Mouse (Mus musculus) MEL (cell line): ENCODE data around the gene Mfsd2b. TPM values are rescaled to one million over a fixed set of nuclear protein-coding genes. Genes with fewer than 3 reads are reported as not detected.
A peak's percentile ranks its signal among the peaks of the same experiment; 100 is the strongest.

Experiments
- DNase-seq: peaks from one replicate; pipeline ENCODE4 v3.0.0; 2011; ENCODE audit warnings: low read depth, low spot score
- H3K27ac ChIP-seq: 2 replicates; pipeline ENCODE4 v1.5.1; 2012; ENCODE audit warnings: low read depth, mild to moderate bottlenecking, control low read depth, low read length, moderate library complexity; ENCODE audit not compliant: control insufficient read depth
- H3K27me3 ChIP-seq, 2 experiments: fragments of 150-350 bp in 1 of 2; sonication (generic) in 1 of 2; 2 replicates each; pipeline ENCODE4 v1.6.1; 2012; ENCODE audit warnings: low read length in 2 of 2, mild to moderate bottlenecking in 2 of 2, improper control_type of control experiment in 1 of 2, moderate library complexity in 1 of 2; ENCODE audit not compliant: insufficient read depth in 2 of 2, control insufficient read depth in 1 of 2
- H3K36me3 ChIP-seq, 2 experiments: 2 replicates each; pipeline ENCODE4 v1.6.1; 2012 to 2014; ENCODE audit warnings: low read length in 2 of 2, improper control_type of control experiment in 1 of 2, inconsistent platforms in 1 of 2, mild to moderate bottlenecking in 1 of 2; ENCODE audit not compliant: insufficient read depth in 2 of 2, control insufficient read depth in 1 of 2
- H3K4me1 ChIP-seq, 2 experiments: fragments of 150-350 bp in 1 of 2; sonication (generic) in 1 of 2; 2 replicates each; pipeline ENCODE4 v1.6.1; 2012; ENCODE audit warnings: low read length in 2 of 2, improper control_type of control experiment in 1 of 2, mild to moderate bottlenecking in 1 of 2; ENCODE audit not compliant: insufficient read depth in 2 of 2, control insufficient read depth in 1 of 2
- H3K4me3 ChIP-seq, 2 experiments: fragments of 150-350 bp in 1 of 2; sonication (generic) in 1 of 2; 2 replicates each; pipeline ENCODE4 v1.5.1; 2012; ENCODE audit warnings: low read depth in 2 of 2, low read length in 2 of 2, mild to moderate bottlenecking in 2 of 2, moderate library complexity in 2 of 2, control low read depth in 1 of 2, improper control_type of control experiment in 1 of 2; ENCODE audit not compliant: control insufficient read depth in 1 of 2, insufficient read depth in 1 of 2
- H3K79me2 ChIP-seq: 2 replicates; pipeline ENCODE4 v1.6.1; 2012; ENCODE audit warnings: mild to moderate bottlenecking, low read length, moderate library complexity; ENCODE audit not compliant: control insufficient read depth, poor library complexity, insufficient read depth
- H3K9ac ChIP-seq: 2 replicates; pipeline ENCODE4 v1.6.1; 2012; ENCODE audit warnings: low read depth, mild to moderate bottlenecking, control low read depth, low read length, moderate library complexity; ENCODE audit not compliant: control insufficient read depth, poor library complexity, severe bottlenecking
- H3K9me3 ChIP-seq: fragments of 150-350 bp; sonication (generic); replicated peaks from 2 replicates; pipeline ENCODE4 v1.6.1; 2012; ENCODE audit warnings: mild to moderate bottlenecking, low read length, improper control_type of control experiment, moderate library complexity; ENCODE audit not compliant: insufficient read depth
- E2F4 ChIP-seq: IDR thresholded peaks from 2 replicates; pipeline ENCODE4 v1.6.1; 2011; ENCODE audit warnings: low read depth, low read length, improper control_type of control experiment, borderline replicate concordance
- ELF1 ChIP-seq: IDR thresholded peaks from 2 replicates; pipeline ENCODE4 v1.6.1; 2014; ENCODE audit warnings: low read depth, mild to moderate bottlenecking, inconsistent platforms, low read length, improper control_type of control experiment, moderate library complexity
- EP300 ChIP-seq, 2 experiments: IDR thresholded peaks; 2 replicates each; pipeline ENCODE4 v1.6.1; 2011; ENCODE audit warnings: improper control_type of control experiment in 2 of 2, low read length in 2 of 2, low read depth in 1 of 2, mild to moderate bottlenecking in 1 of 2
- ETS1 ChIP-seq: IDR thresholded peaks from 2 replicates; pipeline ENCODE4 v1.6.1; 2012; ENCODE audit warnings: low read depth, mild to moderate bottlenecking, inconsistent platforms, low read length, improper control_type of control experiment, moderate library complexity
- GABPA ChIP-seq: IDR thresholded peaks from 2 replicates; pipeline ENCODE4 v1.6.1; 2012; ENCODE audit warnings: low read depth, mild to moderate bottlenecking, inconsistent platforms, low read length, improper control_type of control experiment, moderate library complexity
- GATA1 ChIP-seq: IDR thresholded peaks from 2 replicates; pipeline ENCODE4 v1.6.1; 2011; ENCODE audit warnings: low read depth, low read length, improper control_type of control experiment
- HCFC1 ChIP-seq: IDR thresholded peaks from 2 replicates; pipeline ENCODE4 v1.6.1; 2012; ENCODE audit warnings: low read depth, mild to moderate bottlenecking, inconsistent platforms, low read length, improper control_type of control experiment, moderate library complexity
- MAX ChIP-seq: IDR thresholded peaks from 2 replicates; pipeline ENCODE4 v1.6.1; 2011; ENCODE audit warnings: low read length, improper control_type of control experiment
- MXI1 ChIP-seq: IDR thresholded peaks from 2 replicates; pipeline ENCODE4 v1.6.1; 2011; ENCODE audit warnings: mild to moderate bottlenecking, low read depth, low read length, improper control_type of control experiment
- MYB ChIP-seq: IDR thresholded peaks from 2 replicates; pipeline ENCODE4 v1.6.1; 2011; ENCODE audit warnings: mild to moderate bottlenecking, low read depth, low read length, improper control_type of control experiment
- POLR2A ChIP-seq, 2 experiments: IDR thresholded peaks; 2 replicates each; pipeline ENCODE4 v1.6.1; 2011 to 2012; ENCODE audit warnings: low read length in 2 of 2, mild to moderate bottlenecking in 2 of 2, control low read depth in 1 of 2, improper control_type of control experiment in 1 of 2, low read depth in 1 of 2, moderate library complexity in 1 of 2; ENCODE audit not compliant: control insufficient read depth in 1 of 2, insufficient read depth in 1 of 2, poor library complexity in 1 of 2
- RCOR1 ChIP-seq: IDR thresholded peaks from 2 replicates; pipeline ENCODE4 v1.6.1; 2012; ENCODE audit warnings: low read depth, mild to moderate bottlenecking, inconsistent platforms, low read length, improper control_type of control experiment
- SIN3A ChIP-seq: IDR thresholded peaks from 2 replicates; pipeline ENCODE4 v1.6.1; 2012; ENCODE audit warnings: low read length, improper control_type of control experiment, inconsistent platforms
- SMC3 ChIP-seq: IDR thresholded peaks from 2 replicates; pipeline ENCODE4 v1.6.1; 2011; ENCODE audit warnings: low read depth, low read length, improper control_type of control experiment
- TCF12 ChIP-seq: IDR thresholded peaks from 2 replicates; pipeline ENCODE4 v1.6.1; 2014; ENCODE audit warnings: low read depth, mild to moderate bottlenecking, inconsistent platforms, low read length, improper control_type of control experiment, moderate library complexity
- USF1 ChIP-seq: IDR thresholded peaks from 2 replicates; pipeline ENCODE4 v1.6.1; 2014; ENCODE audit warnings: low read depth, mild to moderate bottlenecking, inconsistent platforms, low read length, improper control_type of control experiment, moderate library complexity
- USF2 ChIP-seq, 2 experiments: IDR thresholded peaks; 2 replicates each; pipeline ENCODE4 v1.6.1; 2011 to 2012; ENCODE audit warnings: improper control_type of control experiment in 2 of 2, low read length in 2 of 2, borderline replicate concordance in 1 of 2, inconsistent platforms in 1 of 2, low read depth in 1 of 2, mild to moderate bottlenecking in 1 of 2; ENCODE audit not compliant: insufficient read depth in 1 of 2
- ZC3H11A ChIP-seq: IDR thresholded peaks from 2 replicates; pipeline ENCODE4 v1.6.1; 2012; ENCODE audit warnings: low read depth, mild to moderate bottlenecking, inconsistent platforms, low read length, improper control_type of control experiment
- ZNF384 ChIP-seq: IDR thresholded peaks from 2 replicates; pipeline ENCODE4 v1.6.1; 2012; ENCODE audit warnings: low read depth, mild to moderate bottlenecking, inconsistent platforms, low read length, improper control_type of control experiment
- polyA plus RNA-seq, 2 experiments: library from polyadenylated mRNA; stranded (reverse) in 1 of 2; unstranded in 1 of 2; fragments of >175 nt in 1 of 2; fragments of >200 nt in 1 of 2; gene quantifications; 2 replicates each; pipeline versions ENCODE4 v1.2.1 to v1.2.4; 2012; ENCODE audit warnings: low replicate concordance in 2 of 2, low read depth in 1 of 2; ENCODE audit not compliant: insufficient read length in 2 of 2, insufficient read depth in 1 of 2, missing spikeins in 1 of 2
- total RNA-seq: library from RNA; depleted of rRNA; stranded (reverse); fragments of 300-350 nt; gene quantifications from 2 replicates; pipeline ENCODE4 v1.2.3, GENCODE M21; 2012

Mfsd2b gene
- total and polyA plus RNA-seq, 3 experiments, result 31.9 to 117 TPM; not detected in 1

DNA sequence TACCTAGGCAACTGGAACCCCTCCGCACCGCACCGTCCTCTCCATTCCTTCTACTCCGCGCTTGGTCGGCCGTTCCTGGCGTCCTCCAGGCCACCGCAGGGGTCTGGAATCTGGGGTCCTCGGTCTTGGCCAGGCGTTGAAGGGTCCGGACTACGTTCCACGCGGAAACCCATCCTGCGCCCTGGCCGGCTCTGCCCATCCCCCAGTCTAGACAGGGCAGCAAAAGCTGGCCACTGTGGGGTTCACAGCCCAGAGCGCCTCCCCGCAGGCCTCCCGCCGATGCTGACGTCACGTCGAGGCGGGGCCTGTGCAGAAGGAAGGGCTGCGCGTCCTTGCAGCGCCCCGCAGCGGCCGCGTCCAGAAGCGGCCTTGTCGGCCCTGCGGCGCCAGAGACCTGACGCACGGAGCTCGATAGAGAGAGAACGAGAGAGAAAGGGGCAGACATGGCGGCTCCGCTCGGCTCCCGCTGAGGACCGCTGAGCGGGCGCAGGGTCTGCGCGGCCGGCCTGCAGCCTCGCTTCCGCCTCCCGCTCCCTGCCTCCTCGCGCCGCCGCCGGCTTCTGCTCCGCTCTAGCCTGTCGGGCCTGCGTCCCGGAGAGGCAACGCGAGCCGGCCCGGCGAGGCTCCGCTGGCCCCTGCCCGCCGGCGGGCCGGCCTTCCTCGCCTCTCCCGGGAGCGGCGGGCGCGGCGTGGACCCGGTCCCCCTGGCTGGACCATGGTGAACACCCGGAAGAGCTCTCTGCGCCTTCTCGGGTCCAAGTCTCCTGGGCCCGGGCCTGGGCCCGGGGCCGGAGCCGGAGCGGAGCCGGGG, 43.0 kb upstream of the Mfsd2b start, which contains the start of gene Atad2b (continued):
- TF ChIP-seq USF2 (IDR thresholded peaks at IDR 0.05; ENCODE audit: borderline replicate concordance in 1 of 2, insufficient read depth in 1 of 2, low read depth in 1 of 2, low read length in 2 of 2) (no peak), TCF12 (peak; percentile 70), MAX (no peak), EP300 (IDR thresholded peaks at IDR 0.05; ENCODE audit: low read depth in 1 of 2, low read length in 2 of 2) (no peak)

- peaks cover 21% of the 10 kb centered on the region for H3K79me2 ChIP-seq
- H3K4me3 ChIP-seq, result no peak overlapping the region
- TF ChIP-seq MYB, result no peak
- TF ChIP-seq SMC3, result no peak
- TF ChIP-seq ZC3H11A, result no peak
- TF ChIP-seq USF1, result no peak
- no peak for TF ChIP-seq GABPA
- TF ChIP-seq EP300 (IDR thresholded peaks at IDR 0.05; ENCODE audit: low read depth in 1 of 2, low read length in 2 of 2), result no peak
- no peak for TF ChIP-seq SIN3A
- no peak for TF ChIP-seq POLR2A (IDR thresholded peaks at IDR 0.05; ENCODE audit: control insufficient read depth in 1 of 2, insufficient read depth in 1 of 2, low read depth in 1 of 2, low read length in 2 of 2, poor library complexity in 1 of 2)
- TF ChIP-seq MXI1, result no peak
- no peak for TF ChIP-seq ELF1
- no peak for TF ChIP-seq E2F4
- TF ChIP-seq HCFC1, result no peak
- TF ChIP-seq TCF12, result no peak
- no peak for TF ChIP-seq ZNF384
- TF ChIP-seq RCOR1, result no peak
- TF ChIP-seq ETS1, result no peak
- TF ChIP-seq GATA1, result no peak
- no peak for DNase-seq
- H3K36me3 ChIP-seq, result peaks cover 0 to 8% of the 10 kb centered on the region in 2 experiments; a peak in 2 of 4 replicates
- no peak overlapping the region for H3K27ac ChIP-seq
- H3K4me1 ChIP-seq, result no peaks in the 10 kb centered on the region; a peak in 2 of 4 replicates
- no peak overlapping the region for H3K9ac ChIP-seq
- H3K27me3 ChIP-seq, result no peaks in the 10 kb centered on the region
- H3K9me3 ChIP-seq, result no peaks in the 10 kb centered on the region
Observed at GRCm38 (mm10) chr12:4914944-4915343, 40.8 kb upstream of the Mfsd2b start.
